In genomic region chr13:55715167-55715512, GRCm38 (mm10) we compare ENCODE assay signal across 8 mouse cellular contexts. TPM values are rescaled to one million over a fixed set of nuclear protein-coding genes. Genes with fewer than 3 reads are reported as not detected.
A peak's percentile ranks its signal among the peaks of the same experiment; 100 is the strongest.
DNase-seq lines count a peak whose midpoint lies in the region; ATAC-seq and TF ChIP-seq lines count a peak whose summit lies in the region.

No protein-coding gene starts in this region.

- peak overlapping the region; percentile 95 for H3K27ac ChIP-seq in gastrocnemius, adult 2 months
- H3K27ac ChIP-seq in thymus, adult 2 months (ENCODE audit: control insufficient read depth, insufficient read depth, low read length) = peak overlapping the region; percentile 22; the same call in 1 of the 2 replicates
- H3K27ac ChIP-seq in liver, embryonic 14.5 days = no peak overlapping the region

- intact Hi-C loops in gastrocnemius, adult 2 months (cut with DNase I) = no loop called here

- H3K4me2 ChIP-seq in liver, embryonic 14.5 days (ENCODE audit: low read depth) = peak overlapping the region; percentile 67

- no peak for TF ChIP-seq POLR2A in thymus, adult 2 months (IDR thresholded peaks at IDR 0.05; ENCODE audit: control insufficient read depth, extremely low read depth, insufficient read depth, low read length, poor library complexity)

- H3K36me3 ChIP-seq in thymus, adult 2 months (ENCODE audit: control insufficient read depth, insufficient read depth, low read length) = peaks cover 2% of the 10 kb centered on the region; the same call in 1 of the 2 replicates
- H3K36me3 ChIP-seq in liver, embryonic 14.5 days (replicated peaks; ENCODE audit: control insufficient read depth, insufficient read depth, low read depth) = no peaks in the 10 kb centered on the region

- DNase-seq in gastrocnemius, adult 2 months = no peak
- DNase-seq in gastrocnemius, postnatal 4 days (ENCODE audit: low spot score in 2 of 2) = no peak
- no peak for DNase-seq in thymus, adult 2 months
- DNase-seq in thymus, postnatal 0 days (ENCODE audit: low spot score) = no peak
- DNase-seq in liver, embryonic 14.5 days (ENCODE audit: low read depth in 3 of 3, low spot score in 3 of 3) = no peak
- no peak for DNase-seq in embryo, embryonic 10.5 days (ENCODE audit: low spot score)
- no peak for DNase-seq in ovary, postnatal 10 days (ENCODE audit: low spot score)
- no peak for DNase-seq in MN1 (ENCODE audit: low spot score)

- TF ChIP-seq CTCF in gastrocnemius, adult 2 months (IDR thresholded peaks at IDR 0.05) = no peak
- no peak for TF ChIP-seq CTCF in thymus, adult 2 months (IDR thresholded peaks at IDR 0.05; ENCODE audit: borderline replicate concordance, control insufficient read depth, extremely low read depth, insufficient read depth, low read length, poor library complexity)
- no peak for TF ChIP-seq CTCF in liver, embryonic 14.5 days (IDR thresholded peaks at IDR 0.05; ENCODE audit: low read depth)

- TF ChIP-seq EP300 in liver, embryonic 14.5 days (IDR thresholded peaks at IDR 0.05; ENCODE audit: low read depth) = no peak

- ATAC-seq in liver, embryonic 14.5 days (ENCODE audit: insufficient read depth) = no peak

- no peaks in the 10 kb centered on the region for H3K27me3 ChIP-seq in thymus, adult 2 months (ENCODE audit: control insufficient read depth, insufficient read depth, low read length)
- H3K27me3 ChIP-seq in liver, embryonic 14.5 days (ENCODE audit: control insufficient read depth, insufficient read depth, low read length) = no peaks in the 10 kb centered on the region

- H3K9me3 ChIP-seq in liver, embryonic 14.5 days (ENCODE audit: control insufficient read depth, low read length) = no peaks in the 10 kb centered on the region

- 14% methylated on average over 5 of the region's 5 CpGs for WGBS in thymus, adult 2 months
- 9% methylated on average over 5 of the region's 5 CpGs for WGBS in liver, embryonic 14.5 days (ENCODE audit: insufficient replicate concordance)

- H3K4me3 ChIP-seq in gastrocnemius, adult 2 months = peak overlapping the region; percentile 94
- H3K4me3 ChIP-seq in thymus, adult 2 months (ENCODE audit: control insufficient read depth, insufficient read depth, low read length) = peak overlapping the region; percentile 91
- peak overlapping the region; percentile 84 to 95 for H3K4me3 ChIP-seq in liver, embryonic 14.5 days (ENCODE audit: insufficient read depth in 1 of 2, low read depth in 2 of 2, low read length in 2 of 2)

- H3K4me1 ChIP-seq in thymus, adult 2 months (replicated peaks; ENCODE audit: control insufficient read depth, insufficient read depth, low read length) = peaks cover 18% of the 10 kb centered on the region
- peaks cover 6 to 9% of the 10 kb centered on the region in 2 experiments; a peak in 1 of 4 replicates for H3K4me1 ChIP-seq in liver, embryonic 14.5 days (replicated peaks; ENCODE audit: control insufficient read depth in 2 of 2, insufficient read depth in 2 of 2, low read length in 1 of 2)

- H3K9ac ChIP-seq in liver, embryonic 14.5 days (replicated peaks) = peak overlapping the region; percentile 95

RNA-seq across cellular contexts. Expression of gene Txndc15, which starts 0.7 kb away (rescaled TPM):
- total RNA-seq in gastrocnemius, adult 2 months (2021) = 10 to 100 TPM; 33.3 to 34.4 TPM
- 10 to 100 TPM; 33.6 to 33.7 TPM for total RNA-seq in gastrocnemius, postnatal 4 days (2021)
- 48.9 and 50.8 TPM in 2 replicates for polyA plus RNA-seq in thymus, adult 2 months (2012; rRNA removed)
- 96.5 and 98.7 TPM in 2 replicates for polyA plus RNA-seq in thymus, postnatal 0 days (2015; fragmentation: Nextera tagmentation; extraction: Ambion mirVana)
- 8.8 and 10.4 TPM in 2 replicates for polyA plus RNA-seq in liver, embryonic 14.5 days (2012; rRNA removed)
- polyA plus RNA-seq in liver, embryonic 14.5 days (2014; fragmentation: Nextera tagmentation; extraction: Ambion mirVana) = 26.7 and 28.5 TPM in 2 replicates

RNA-seq across cellular contexts. Expression of gene Pcbd2, which starts 12.0 kb away (rescaled TPM):
- total RNA-seq in gastrocnemius, adult 2 months (2021) = 10 to 100 TPM; 18.2 to 25.7 TPM
- total RNA-seq in gastrocnemius, postnatal 4 days (2021) = 10 to 100 TPM; 25.6 to 29.5 TPM
- 12.6 and 18.2 TPM in 2 replicates for polyA plus RNA-seq in thymus, adult 2 months (2012; rRNA removed)
- 56.1 and 63.8 TPM in 2 replicates for polyA plus RNA-seq in thymus, postnatal 0 days (2015; fragmentation: Nextera tagmentation; extraction: Ambion mirVana)
- 19.7 and 25.1 TPM in 2 replicates for polyA plus RNA-seq in liver, embryonic 14.5 days (2012; rRNA removed)
- polyA plus RNA-seq in liver, embryonic 14.5 days (2014; fragmentation: Nextera tagmentation; extraction: Ambion mirVana) = 35.7 and 40.9 TPM in 2 replicates

RNA-seq across cellular contexts. Expression of gene B230219D22Rik, which starts 22.2 kb away (rescaled TPM):
- total RNA-seq in gastrocnemius, adult 2 months (2021) = 10 to 100 TPM; 29.4 to 33.2 TPM
- total RNA-seq in gastrocnemius, postnatal 4 days (2021) = 10 to 100 TPM; 48.9 to 49.4 TPM
- polyA plus RNA-seq in thymus, adult 2 months (2012; rRNA removed) = 61.2 and 62.1 TPM in 2 replicates
- polyA plus RNA-seq in thymus, postnatal 0 days (2015; fragmentation: Nextera tagmentation; extraction: Ambion mirVana) = 35.1 and 45.0 TPM in 2 replicates
- polyA plus RNA-seq in liver, embryonic 14.5 days (2012; rRNA removed) = 14.7 and 17.4 TPM in 2 replicates
- 8.4 and 9.7 TPM in 2 replicates for polyA plus RNA-seq in liver, embryonic 14.5 days (2014; fragmentation: Nextera tagmentation; extraction: Ambion mirVana)
